Comparison of ENCODE assay signal across 18 mouse cellular contexts in the genomic region with DNA sequence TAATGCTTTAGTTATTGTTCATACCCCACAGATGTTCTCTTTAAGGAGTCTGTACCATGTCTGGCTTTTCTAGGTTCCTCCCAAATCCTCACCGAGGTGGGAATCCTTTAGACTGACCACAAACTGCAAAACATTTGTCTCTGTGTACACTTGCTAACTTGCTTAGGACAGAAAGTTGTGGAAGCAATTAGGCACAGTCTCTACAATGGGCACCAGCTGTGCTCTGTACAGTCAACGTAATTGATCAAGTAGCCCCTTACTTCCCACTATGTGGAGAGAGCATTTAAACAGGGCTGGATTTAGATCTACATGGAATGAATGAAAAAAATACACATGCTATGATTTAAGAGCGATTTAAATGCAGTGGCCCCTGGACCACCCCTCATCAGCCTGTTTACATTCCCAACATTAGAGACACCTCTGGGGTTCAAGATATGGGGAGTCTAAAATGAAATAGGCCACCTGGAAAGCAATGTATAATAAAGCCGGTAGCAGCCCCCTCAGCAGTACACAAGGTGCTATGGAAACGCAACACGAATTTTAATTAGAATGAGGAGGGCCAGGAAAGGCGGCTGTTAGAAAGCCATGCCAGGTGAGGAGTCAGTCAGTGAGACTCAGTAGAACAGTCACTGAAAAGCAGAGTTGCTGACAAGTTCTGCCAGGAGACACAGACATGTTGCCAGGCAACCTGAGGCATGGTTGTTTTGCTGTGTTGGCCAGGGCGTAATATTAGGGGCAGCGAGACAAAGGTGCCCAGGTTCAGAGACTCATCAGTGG. TPM values are rescaled to one million over a fixed set of nuclear protein-coding genes. Genes with fewer than 3 reads are reported as not detected.
DNase-seq lines count a peak whose midpoint lies in the region; ATAC-seq and TF ChIP-seq lines count a peak whose summit lies in the region.
"Had no signal": no experiment of that assay in that cellular context is flagged by ENCODE, and none has a peak within 500 bp of the region (broad histone marks: within the 10 kb centered on the region; RNA-seq: fewer than 3 reads in every experiment).

No protein-coding gene starts in this region.

- H3K4me1 ChIP-seq in hindbrain, postnatal 0 days (ENCODE audit: insufficient read depth, low read length): no peaks in the 10 kb centered on the region; the same call in 1 of the 2 replicates
- H3K4me1 ChIP-seq in hindbrain, embryonic 14.5 days (replicated peaks; ENCODE audit: control insufficient read depth, insufficient read depth, low read length): 0 out of 2 replicates have a peak, but pooled peaks cover 4% of the 10 kb centered on the region
- peaks cover 17% of the 10 kb centered on the region for H3K4me1 ChIP-seq in embryonic facial prominence, embryonic 12.5 days
- peaks cover 50% of the 10 kb centered on the region for H3K4me1 ChIP-seq in limb, embryonic 12.5 days (replicated peaks)
- H3K4me1 ChIP-seq in lung, postnatal 0 days (ENCODE audit: insufficient read depth, low read depth, low read length): no peaks in the 10 kb centered on the region
- H3K4me1 ChIP-seq: heart, embryonic 13.5 days; liver, embryonic 15.5 days had no signal

- H3K9me3 ChIP-seq in hindbrain, postnatal 0 days (ENCODE audit: low read length): no peaks in the 10 kb centered on the region
- H3K9me3 ChIP-seq in hindbrain, embryonic 14.5 days (ENCODE audit: control insufficient read depth, low read length): no peaks in the 10 kb centered on the region
- H3K9me3 ChIP-seq in embryonic facial prominence, embryonic 12.5 days: no peaks in the 10 kb centered on the region
- H3K9me3 ChIP-seq in limb, embryonic 12.5 days: no peaks in the 10 kb centered on the region
- no peaks in the 10 kb centered on the region for H3K9me3 ChIP-seq in lung, postnatal 0 days (ENCODE audit: low read length)
- H3K9me3 ChIP-seq: heart, embryonic 13.5 days; liver, embryonic 15.5 days had no signal

- TF ChIP-seq EP300 in lung, postnatal 0 days (IDR thresholded peaks at IDR 0.05): no peak

- no peaks in the 10 kb centered on the region for H3K27me3 ChIP-seq in hindbrain, postnatal 0 days (ENCODE audit: insufficient read depth, low read length)
- no peaks in the 10 kb centered on the region for H3K27me3 ChIP-seq in hindbrain, embryonic 14.5 days (ENCODE audit: control insufficient read depth, insufficient read depth, low read length)
- H3K27me3 ChIP-seq in embryonic facial prominence, embryonic 12.5 days: no peaks in the 10 kb centered on the region
- no peaks in the 10 kb centered on the region for H3K27me3 ChIP-seq in limb, embryonic 12.5 days
- no peaks in the 10 kb centered on the region for H3K27me3 ChIP-seq in lung, postnatal 0 days (replicated peaks; ENCODE audit: insufficient read depth, low read length)
- H3K27me3 ChIP-seq: heart, embryonic 13.5 days; liver, embryonic 15.5 days had no signal

- no peak overlapping the region for H3K27ac ChIP-seq in hindbrain, postnatal 0 days
- H3K27ac ChIP-seq in hindbrain, embryonic 14.5 days: no peak overlapping the region
- no peak overlapping the region for H3K27ac ChIP-seq in embryonic facial prominence, embryonic 12.5 days
- H3K27ac ChIP-seq in limb, embryonic 12.5 days: peak overlapping the region; percentile 70; the same call in 1 of the 2 replicates
- no peak overlapping the region for H3K27ac ChIP-seq in lung, postnatal 0 days (ENCODE audit: low read length)
- H3K27ac ChIP-seq: heart, embryonic 13.5 days; liver, embryonic 15.5 days had no signal

- peak; percentile 45 to 49 for DNase-seq in cerebellum, postnatal 10 days
- DNase-seq in hindbrain, postnatal 0 days (ENCODE audit: low spot score): peak; percentile 21
- DNase-seq in hindbrain, embryonic 14.5 days (ENCODE audit: low spot score): no peak
- no peak for DNase-seq in adipocyte (ENCODE audit: low spot score)
- no peak for DNase-seq in lung, postnatal 0 days (ENCODE audit: low spot score)
- DNase-seq: cerebellum, adult 11 months; heart, postnatal 4 days; kidney, adult 11 months; kidney, postnatal 14 days; lung, postnatal 4 days; thymus, postnatal 36 days had no signal

- H3K9ac ChIP-seq in hindbrain, postnatal 0 days (replicated peaks; ENCODE audit: low read length): no peak overlapping the region
- no peak overlapping the region for H3K9ac ChIP-seq in hindbrain, embryonic 14.5 days
- no peak overlapping the region for H3K9ac ChIP-seq in embryonic facial prominence, embryonic 12.5 days
- H3K9ac ChIP-seq in limb, embryonic 12.5 days (replicated peaks): no peak overlapping the region
- no peak overlapping the region for H3K9ac ChIP-seq in lung, postnatal 0 days (replicated peaks; ENCODE audit: low read depth)
- H3K9ac ChIP-seq: heart, embryonic 13.5 days; liver, embryonic 15.5 days had no signal

- no peak for ATAC-seq in cerebellum, adult (ENCODE audit: insufficient number of reproducible peaks, low FRiP score, low TSS enrichment)
- ATAC-seq in hindbrain, postnatal 0 days: peak; percentile 59; the same call in 1 of the 2 replicates
- no peak for ATAC-seq in hindbrain, embryonic 14.5 days (ENCODE audit: low FRiP score)
- 0 out of 2 replicates have a peak, but pooled peaks have one; percentile 52 for ATAC-seq in embryonic facial prominence, embryonic 12.5 days (ENCODE audit: insufficient number of reproducible peaks, insufficient read depth, low FRiP score, low TSS enrichment)
- ATAC-seq in limb, embryonic 12.5 days (ENCODE audit: insufficient number of reproducible peaks, insufficient read depth, low FRiP score, low TSS enrichment, low read depth): peak; percentile 72
- no peak for ATAC-seq in lung, postnatal 0 days

- no peaks in the 10 kb centered on the region for H3K36me3 ChIP-seq in hindbrain, postnatal 0 days (ENCODE audit: insufficient read depth, low read length)
- H3K36me3 ChIP-seq in hindbrain, embryonic 14.5 days (replicated peaks; ENCODE audit: control insufficient read depth, insufficient read depth): no peaks in the 10 kb centered on the region
- H3K36me3 ChIP-seq in embryonic facial prominence, embryonic 12.5 days: no peaks in the 10 kb centered on the region
- H3K36me3 ChIP-seq in limb, embryonic 12.5 days: no peaks in the 10 kb centered on the region
- H3K36me3 ChIP-seq in lung, postnatal 0 days (ENCODE audit: insufficient read depth, low read length): no peaks in the 10 kb centered on the region
- H3K36me3 ChIP-seq: heart, embryonic 13.5 days; liver, embryonic 15.5 days had no signal

- no peak overlapping the region for H3K4me2 ChIP-seq in hindbrain, postnatal 0 days (ENCODE audit: low read depth, low read length)
- no peak overlapping the region for H3K4me2 ChIP-seq in hindbrain, embryonic 14.5 days (replicated peaks)
- H3K4me2 ChIP-seq in embryonic facial prominence, embryonic 12.5 days (replicated peaks): no peak overlapping the region
- H3K4me2 ChIP-seq in limb, embryonic 12.5 days: peak overlapping the region; percentile 34
- H3K4me2 ChIP-seq in lung, postnatal 0 days (replicated peaks; ENCODE audit: low read depth, low read length): no peak overlapping the region
- H3K4me2 ChIP-seq: heart, embryonic 13.5 days; liver, embryonic 15.5 days had no signal

- 52% methylated on average over 9 of the region's 9 CpGs for whole genome bisulfite sequencing in hindbrain, postnatal 0 days
- 56% methylated on average over 9 of the region's 9 CpGs for WGBS in hindbrain, embryonic 14.5 days
- WGBS in embryonic facial prominence, embryonic 12.5 days: 46% methylated on average over 9 of the region's 9 CpGs
- 19% methylated on average over 9 of the region's 9 CpGs for WGBS in limb, embryonic 12.5 days
- WGBS in lung, postnatal 0 days: 65% methylated on average over 9 of the region's 9 CpGs

- no peak overlapping the region for H3K4me3 ChIP-seq in hindbrain, postnatal 0 days (ENCODE audit: low read length)
- H3K4me3 ChIP-seq in hindbrain, embryonic 14.5 days (replicated peaks; ENCODE audit: low read length): no peak overlapping the region
- H3K4me3 ChIP-seq in embryonic facial prominence, embryonic 12.5 days: no peak overlapping the region
- no peak overlapping the region for H3K4me3 ChIP-seq in limb, embryonic 12.5 days (replicated peaks)
- H3K4me3 ChIP-seq in lung, postnatal 0 days (ENCODE audit: low read depth, low read length): no peak overlapping the region
- H3K4me3 ChIP-seq: erythroblast, embryonic 14.5 days; heart, embryonic 13.5 days; liver, embryonic 15.5 days had no signal

- no peak for TF ChIP-seq CTCF in hindbrain, postnatal 0 days (IDR thresholded peaks at IDR 0.05; ENCODE audit: low read depth)
- no peak for TF ChIP-seq CTCF in lung, postnatal 0 days (IDR thresholded peaks at IDR 0.05)

RNA-seq across cellular contexts. Expression of a gene that starts 23.9 kb away (rescaled TPM):
- 15.5 and 29.6 TPM in 2 replicates for total RNA-seq in hindbrain, postnatal 0 days (2014; rRNA removed)
- polyA plus RNA-seq in hindbrain, postnatal 0 days (2015; fragmentation: Nextera tagmentation; extraction: Ambion mirVana): 14.1 and 16.0 TPM in 2 replicates
- 26.4 and 27.9 TPM in 2 replicates for polyA plus RNA-seq in hindbrain, embryonic 14.5 days (2014; fragmentation: Nextera tagmentation; extraction: Ambion mirVana)
- 4.8 and 6.5 TPM in 2 replicates for polyA plus RNA-seq in embryonic facial prominence, embryonic 12.5 days (2016; fragmentation: Nextera tagmentation; extraction: Ambion mirVana)
- polyA plus RNA-seq in limb, embryonic 12.5 days (2016; fragmentation: Nextera tagmentation; extraction: Ambion mirVana): 5.3 and 6.7 TPM in 2 replicates
- 4.7 and 5.7 TPM in 2 replicates for polyA plus RNA-seq in lung, postnatal 0 days (2015; fragmentation: Nextera tagmentation; extraction: Ambion mirVana)
- total RNA-seq: common myeloid progenitor, adult 5-6 weeks had no signal
- polyA plus RNA-seq: erythroblast, embryonic 14.5 days had no signal

Comparison
In these comparisons a context has a peak if more than half of its experiments do, and no peak if none do; other contexts are left out.
1. DNase-seq: peak in cerebellum, postnatal 10 days (2 of 2) and hindbrain, postnatal 0 days (single experiment); none in hindbrain, embryonic 14.5 days (single experiment), adipocyte (single experiment) and lung, postnatal 0 days (single experiment).
2. ATAC-seq: peak in hindbrain, postnatal 0 days (single experiment), embryonic facial prominence, embryonic 12.5 days (single experiment) and limb, embryonic 12.5 days (single experiment); none in cerebellum, adult (single experiment), hindbrain, embryonic 14.5 days (single experiment) and lung, postnatal 0 days (single experiment).